Mouse (Mus musculus) ES-Bruce4 (cell line): ENCODE data around the gene Dusp2.

Experiments used
- CTCF ChIP-seq: IDR thresholded peaks from one replicate; pipeline ENCODE4 v1.8.1; 2011; ENCODE audit warnings: low read depth, low read length
- EP300 ChIP-seq: IDR thresholded peaks from 2 replicates; pipeline ENCODE4 v1.6.1; 2011; ENCODE audit warnings: low read depth, low read length; ENCODE audit not compliant: insufficient read depth
- POLR2A ChIP-seq: IDR thresholded peaks from one replicate; pipeline ENCODE4 v1.8.1; 2011; ENCODE audit warnings: low read length; ENCODE audit not compliant: insufficient read depth

- TF ChIP-seq CTCF = peak; percentile 89
- 0 out of 2 replicates have a peak, but pooled peaks have one; percentile 29 for TF ChIP-seq EP300
- no peak for TF ChIP-seq POLR2A
Measured at GRCm38 (mm10) chr2:127362459-127363281, 26.7 kb downstream of the Dusp2 start, which contains the start of gene Adra2b.
